8 mouse cellular contexts compared by ENCODE assay signal in genomic region chr10:60193532-60194423, GRCm38 (mm10). TPM values are rescaled to one million over a fixed set of nuclear protein-coding genes. Genes with fewer than 3 reads are reported as not detected.
A peak's percentile ranks its signal among the peaks of the same experiment; 100 is the strongest.
DNase-seq lines count a peak whose midpoint lies in the region; ATAC-seq and TF ChIP-seq lines count a peak whose summit lies in the region.

No protein-coding gene starts in this region.

- H3K9me3 ChIP-seq in ES-E14 (ENCODE audit: control insufficient read depth, insufficient read depth, low read depth, low read length), result no peaks in the 10 kb centered on the region
- no peaks in the 10 kb centered on the region for H3K9me3 ChIP-seq in embryonic facial prominence, embryonic 10.5 days
- no peaks in the 10 kb centered on the region for H3K9me3 ChIP-seq in hindbrain, embryonic 14.5 days (ENCODE audit: control insufficient read depth, low read length)
- H3K9me3 ChIP-seq in stomach, postnatal 0 days (ENCODE audit: control insufficient read depth, low read length), result no peaks in the 10 kb centered on the region

- no peak for TF ChIP-seq EP300 in stomach, postnatal 0 days (optimal IDR thresholded peaks at IDR 0.05)

- H3K9ac ChIP-seq in ES-E14 (ENCODE audit: insufficient read depth, low read depth, low read length, poor library complexity, severe bottlenecking), result peak overlapping the region; percentile 67
- peak overlapping the region; percentile 38; the same call in 1 of the 2 replicates for H3K9ac ChIP-seq in hindbrain, embryonic 14.5 days
- H3K9ac ChIP-seq in stomach, postnatal 0 days (ENCODE audit: low read length), result no peak overlapping the region

- ATAC-seq in hindbrain, embryonic 14.5 days (ENCODE audit: low FRiP score), result peak; percentile 82
- ATAC-seq in stomach, postnatal 0 days (ENCODE audit: low FRiP score, low TSS enrichment), result peak; percentile 80

- peak overlapping the region; percentile 44 for H3K4me2 ChIP-seq in hindbrain, embryonic 14.5 days (replicated peaks)
- peak overlapping the region; percentile 43 for H3K4me2 ChIP-seq in stomach, postnatal 0 days (replicated peaks; ENCODE audit: low read depth)

- no peak for TF ChIP-seq POLR2A in kidney, adult 2 months (IDR thresholded peaks at IDR 0.05; ENCODE audit: low read depth, low read length)

- no peaks in the 10 kb centered on the region for H3K36me3 ChIP-seq in kidney, adult 2 months (ENCODE audit: control insufficient read depth, insufficient read depth, low read length)
- no peaks in the 10 kb centered on the region for H3K36me3 ChIP-seq in ES-E14 (ENCODE audit: control insufficient read depth, insufficient read depth, low read length, poor library complexity, severe bottlenecking)
- no peaks in the 10 kb centered on the region for H3K36me3 ChIP-seq in embryonic facial prominence, embryonic 10.5 days (replicated peaks)
- no peaks in the 10 kb centered on the region for H3K36me3 ChIP-seq in hindbrain, embryonic 14.5 days (replicated peaks; ENCODE audit: control insufficient read depth, insufficient read depth)
- no peaks in the 10 kb centered on the region for H3K36me3 ChIP-seq in stomach, postnatal 0 days (ENCODE audit: control insufficient read depth, insufficient read depth, low read length)

- H3K4me1 ChIP-seq in kidney, adult 2 months (ENCODE audit: control insufficient read depth, insufficient read depth, low read length), result no peaks in the 10 kb centered on the region
- peaks cover 2 to 17% of the 10 kb centered on the region in 2 experiments; a peak in 2 of 4 replicates for H3K4me1 ChIP-seq in ES-E14 (ENCODE audit: control insufficient read depth in 2 of 2, insufficient read depth in 2 of 2, low read length in 2 of 2, poor library complexity in 1 of 2)
- peaks cover 38% of the 10 kb centered on the region for H3K4me1 ChIP-seq in embryonic facial prominence, embryonic 10.5 days
- H3K4me1 ChIP-seq in hindbrain, embryonic 14.5 days (replicated peaks; ENCODE audit: control insufficient read depth, insufficient read depth, low read length), result peaks cover 31% of the 10 kb centered on the region
- peaks cover 16% of the 10 kb centered on the region; the same call in 1 of the 2 replicates for H3K4me1 ChIP-seq in stomach, postnatal 0 days (replicated peaks; ENCODE audit: control insufficient read depth, insufficient read depth)

- in situ Hi-C loops in ES-E14 (cut with MboI; ENCODE audit: low sequenced_read_pairs in 2 of 2, unreplicated experiment in 2 of 2), result no loop called here

- H3K27me3 ChIP-seq in kidney, adult 2 months (replicated peaks; ENCODE audit: control insufficient read depth, insufficient read depth, low read length), result no peaks in the 10 kb centered on the region
- H3K27me3 ChIP-seq in embryonic facial prominence, embryonic 10.5 days (replicated peaks; ENCODE audit: low read depth, poor library complexity, severe bottlenecking), result peaks cover 34% of the 10 kb centered on the region
- H3K27me3 ChIP-seq in hindbrain, embryonic 14.5 days (ENCODE audit: control insufficient read depth, insufficient read depth, low read length), result no peaks in the 10 kb centered on the region
- H3K27me3 ChIP-seq in stomach, postnatal 0 days (ENCODE audit: control insufficient read depth, insufficient read depth, low read length), result no peaks in the 10 kb centered on the region

- WGBS in kidney, adult 2 months, result 21% methylated on average over 19 of the region's 19 CpGs
- 9% methylated on average over 19 of the region's 19 CpGs for WGBS in embryonic facial prominence, embryonic 10.5 days
- 4% methylated on average over 19 of the region's 19 CpGs for WGBS in hindbrain, embryonic 14.5 days
- WGBS in stomach, postnatal 0 days, result 7% methylated on average over 19 of the region's 19 CpGs

- H3K27ac ChIP-seq in kidney, adult 2 months (ENCODE audit: insufficient read depth, low read depth, low read length), result no peak overlapping the region
- H3K27ac ChIP-seq in ES-E14 (ENCODE audit: insufficient read depth, low read depth, low read length, poor library complexity, severe bottlenecking), result peak overlapping the region; percentile 47; the same call in 1 of the 2 replicates
- H3K27ac ChIP-seq in embryonic facial prominence, embryonic 10.5 days (replicated peaks), result peak overlapping the region; percentile 76
- H3K27ac ChIP-seq in hindbrain, embryonic 14.5 days, result peak overlapping the region; percentile 77
- H3K27ac ChIP-seq in stomach, postnatal 0 days (replicated peaks), result peak overlapping the region; percentile 45; the same call in 1 of the 2 replicates

- no peak overlapping the region for H3K4me3 ChIP-seq in kidney, adult 2 months (ENCODE audit: insufficient read depth, low read depth, low read length)
- peak overlapping the region in 1 of 2 experiments; percentile 63; a peak in 3 of 4 replicates for H3K4me3 ChIP-seq in ES-E14 (ENCODE audit: insufficient read depth in 1 of 2, low read depth in 1 of 2, low read length in 2 of 2, poor library complexity in 1 of 2, severe bottlenecking in 1 of 2)
- H3K4me3 ChIP-seq in embryonic facial prominence, embryonic 10.5 days, result peak overlapping the region; percentile 45
- H3K4me3 ChIP-seq in hindbrain, embryonic 14.5 days (replicated peaks; ENCODE audit: low read length), result no peak overlapping the region
- H3K4me3 ChIP-seq in stomach, postnatal 0 days (ENCODE audit: low read depth, low read length), result peak overlapping the region; percentile 10; the same call in 1 of the 2 replicates

- peak; percentile 35 for DNase-seq in kidney, adult 2 months
- no peak for DNase-seq in kidney, adult 9 months
- DNase-seq in ES-E14 (ENCODE audit: low read depth, low spot score), result no peak
- peak; percentile 77 for DNase-seq in embryonic facial prominence, embryonic 10.5 days (ENCODE audit: low spot score)
- DNase-seq in hindbrain, embryonic 14.5 days (ENCODE audit: low spot score), result peak; percentile 87
- DNase-seq in lung, postnatal 36 days, result peak; percentile 39
- DNase-seq in stomach, postnatal 0 days (ENCODE audit: low spot score), result peak; percentile 67
- DNase-seq in left cerebral cortex, adult 11 months (ENCODE audit: low spot score), result no peak

- no peak for TF ChIP-seq CTCF in kidney, adult 2 months (conservative IDR thresholded peaks at IDR 0.05; ENCODE audit: insufficient read depth, insufficient read length, low read depth, low read length)
- peak; percentile 42 for TF ChIP-seq CTCF in stomach, postnatal 0 days (IDR thresholded peaks at IDR 0.05; ENCODE audit: low read depth)

TF ChIP-seq in ES-E14, 5 proteins besides CTCF, POLR2A, EP300 and RAD21:
- TF ChIP-seq ZNF384 (IDR thresholded peaks at IDR 0.05; ENCODE audit: low read depth, low read length), result no peak
- TF ChIP-seq MAFK (IDR thresholded peaks at IDR 0.05; ENCODE audit: insufficient read depth, low read depth, low read length), result no peak
- no peak for TF ChIP-seq HCFC1 (IDR thresholded peaks at IDR 0.05; ENCODE audit: borderline replicate concordance, insufficient read depth, low read length)

RNA-seq across cellular contexts. Expression of gene Chst3, which starts 25.3 kb away (rescaled TPM):
- polyA plus RNA-seq in kidney, adult 2 months (2012; rRNA removed), result 3.6 and 4.3 TPM in 2 replicates
- 1.8 and 2.7 TPM in 2 replicates for total RNA-seq in ES-E14 (2012; rRNA removed)
- polyA plus RNA-seq in embryonic facial prominence, embryonic 10.5 days (2016; fragmentation: Nextera tagmentation; extraction: Ambion mirVana), result 1.8 and 1.9 TPM in 2 replicates
- polyA plus RNA-seq in hindbrain, embryonic 14.5 days (2014; fragmentation: Nextera tagmentation; extraction: Ambion mirVana), result 1.2 TPM in 2 replicates
- polyA plus RNA-seq in stomach, postnatal 0 days (2015; fragmentation: Nextera tagmentation; extraction: Ambion mirVana), result 1.1 and 1.4 TPM in 2 replicates

Comparison
In these comparisons a context has a peak if more than half of its experiments do, and no peak if none do; other contexts are left out.
1. DNase-seq: peak in kidney, adult 2 months (single experiment), embryonic facial prominence, embryonic 10.5 days (single experiment), hindbrain, embryonic 14.5 days (single experiment), lung, postnatal 36 days (single experiment) and stomach, postnatal 0 days (single experiment); none in kidney, adult 9 months (single experiment), ES-E14 (single experiment) and left cerebral cortex, adult 11 months (single experiment).
2. H3K4me3 ChIP-seq: peak in embryonic facial prominence, embryonic 10.5 days (single experiment) and stomach, postnatal 0 days (single experiment); none in kidney, adult 2 months (single experiment) and hindbrain, embryonic 14.5 days (single experiment).